Mouse (Mus musculus) spleen, adult 2 months (tissue): Measurements from ENCODE around the gene Gm5105.

Experiments
- CTCF ChIP-seq: fragments of 200-500 bp; IDR thresholded peaks from 2 replicates; pipeline ENCODE4 v1.5.1; 2011; ENCODE audit warnings: mild to moderate bottlenecking, inconsistent platforms; ENCODE audit not compliant: insufficient read depth, insufficient read length, insufficient replicate concordance; ENCODE audit errors: extremely low read depth
- POLR2A ChIP-seq: fragments of 200-500 bp; IDR thresholded peaks from 2 replicates; pipeline ENCODE4 v1.6.1; 2011; ENCODE audit warnings: low read depth, low read length, inconsistent platforms

DNA sequence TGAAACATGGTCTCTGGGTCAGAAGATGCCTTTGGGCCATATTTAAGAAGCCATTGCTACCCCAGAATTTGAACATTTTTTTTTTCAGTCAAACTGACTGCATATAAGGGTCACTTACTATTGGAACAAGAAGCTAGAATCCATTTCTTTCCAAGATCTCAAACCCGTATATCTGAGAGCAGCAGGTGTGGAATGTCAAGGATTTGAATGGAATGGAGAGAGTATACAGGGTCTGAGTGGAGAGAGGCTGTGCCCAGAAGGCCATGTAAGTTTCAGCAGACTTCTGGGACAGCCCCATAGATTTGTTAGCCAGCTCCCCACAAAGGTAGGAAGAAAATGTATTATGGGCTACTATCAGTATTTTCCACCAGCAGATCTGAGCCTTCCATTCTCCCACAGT is 11.5 kb upstream of the Gm5105 start:
- TF ChIP-seq CTCF (no peak), POLR2A (no peak)
